Mouse (Mus musculus): Measurements from ENCODE around the gene Akap2. TPM values are rescaled to one million over a fixed set of nuclear protein-coding genes. Genes with fewer than 3 reads are reported as not detected.

Gene Akap2
- polyA plus RNA-seq, 1 experiment from 2014 or later, result 5.6 TPM

GRCm38 (mm10) chr4:57834141-57834540 lies 116.7 kb downstream of the Akap2 start:
- Histone ChIP-seq H3K27me3 (replicated peaks; ENCODE audit: control insufficient read depth, insufficient read depth, low read length) (no peaks in the 10 kb centered on the region), H3K36me3 (ENCODE audit: control insufficient read depth, insufficient read depth, low read length) (no peaks in the 10 kb centered on the region), H3K4me2 (no peak overlapping the region), H3K9me3 (ENCODE audit: control insufficient read depth, low read length) (no peaks in the 10 kb centered on the region), H3K27ac (ENCODE audit: low read depth, low read length) (no peak overlapping the region), H3K4me3 (ENCODE audit: low read depth, low read length) (no peak overlapping the region), H3K4me1 (replicated peaks; ENCODE audit: control insufficient read depth, insufficient read depth, low read length) (no peaks in the 10 kb centered on the region; the same call in 1 of the 2 replicates), H3K9ac (ENCODE audit: low read depth, low read length) (no peak overlapping the region)
- DNase-seq (ENCODE audit: low spot score), result no peak
- ATAC-seq (replicated peaks; ENCODE audit: low FRiP score), result no peak
- WGBS, result 61% methylated on average over 4 of the region's 4 CpGs

GRCm38 (mm10) chr4:57837089-57837488 lies 119.6 kb downstream of the Akap2 start:
- Histone ChIP-seq H3K9me3 (ENCODE audit: control insufficient read depth, low read length) (no peaks in the 10 kb centered on the region), H3K27ac (ENCODE audit: low read depth, low read length) (no peak overlapping the region), H3K36me3 (ENCODE audit: control insufficient read depth, insufficient read depth, low read length) (no peaks in the 10 kb centered on the region), H3K4me1 (replicated peaks; ENCODE audit: control insufficient read depth, insufficient read depth, low read length) (no peaks in the 10 kb centered on the region; the same call in 1 of the 2 replicates), H3K27me3 (replicated peaks; ENCODE audit: control insufficient read depth, insufficient read depth, low read length) (no peaks in the 10 kb centered on the region), H3K4me3 (ENCODE audit: low read depth, low read length) (no peak overlapping the region), H3K9ac (ENCODE audit: low read depth, low read length) (no peak overlapping the region), H3K4me2 (no peak overlapping the region)
- WGBS, result 69% methylated on average over 9 of the region's 9 CpGs
- DNase-seq (ENCODE audit: low spot score) (no peak), ATAC-seq (replicated peaks; ENCODE audit: low FRiP score) (no peak)

GRCm38 (mm10) chr4:57839343-57839742 lies 121.9 kb downstream of the Akap2 start:
- H3K4me1 ChIP-seq (replicated peaks; ENCODE audit: control insufficient read depth, insufficient read depth, low read length), result no peaks in the 10 kb centered on the region
- no peak overlapping the region for H3K27ac ChIP-seq (ENCODE audit: low read depth, low read length)

GRCm38 (mm10) chr4:57841911-57842310 lies 124.5 kb downstream of the Akap2 start:
- no peaks in the 10 kb centered on the region for H3K27me3 ChIP-seq (replicated peaks; ENCODE audit: control insufficient read depth, insufficient read depth, low read length)
- WGBS, result 51% methylated on average over 1 of the region's 1 CpGs
- H3K36me3 ChIP-seq (ENCODE audit: control insufficient read depth, insufficient read depth, low read length), result no peaks in the 10 kb centered on the region
- no peak for DNase-seq (ENCODE audit: low spot score)
- H3K9ac ChIP-seq (ENCODE audit: low read depth, low read length), result no peak overlapping the region
- H3K27ac ChIP-seq (ENCODE audit: low read depth, low read length), result no peak overlapping the region
- H3K9me3 ChIP-seq (ENCODE audit: control insufficient read depth, low read length), result no peaks in the 10 kb centered on the region
- no peak overlapping the region for H3K4me3 ChIP-seq (ENCODE audit: low read depth, low read length)
- no peak overlapping the region for H3K4me2 ChIP-seq
- H3K4me1 ChIP-seq (replicated peaks; ENCODE audit: control insufficient read depth, insufficient read depth, low read length), result peaks cover 3% of the 10 kb centered on the region
- ATAC-seq (replicated peaks; ENCODE audit: low FRiP score), result no peak

More at GRCm38 (mm10) chr4:57839343-57839742, 121.9 kb downstream of the Akap2 start:
- DNase-seq (ENCODE audit: low spot score), result no peak
- 48% methylated on average over 4 of the region's 4 CpGs for WGBS
- no peak for ATAC-seq (replicated peaks; ENCODE audit: low FRiP score)
- H3K4me2 ChIP-seq, result no peak overlapping the region
- H3K4me3 ChIP-seq (ENCODE audit: low read depth, low read length), result no peak overlapping the region
- no peak overlapping the region for H3K9ac ChIP-seq (ENCODE audit: low read depth, low read length)
- H3K27me3 ChIP-seq (replicated peaks; ENCODE audit: control insufficient read depth, insufficient read depth, low read length), result no peaks in the 10 kb centered on the region
- no peaks in the 10 kb centered on the region for H3K9me3 ChIP-seq (ENCODE audit: control insufficient read depth, low read length)
- no peaks in the 10 kb centered on the region for H3K36me3 ChIP-seq (ENCODE audit: control insufficient read depth, insufficient read depth, low read length)

- Histone ChIP-seq H3K27ac (ENCODE audit: low read depth, low read length) (no peak overlapping the region), H3K4me3 (ENCODE audit: low read depth, low read length) (no peak overlapping the region), H3K36me3 (ENCODE audit: control insufficient read depth, insufficient read depth, low read length) (no peaks in the 10 kb centered on the region), H3K4me2 (no peak overlapping the region), H3K4me1 (replicated peaks; ENCODE audit: control insufficient read depth, insufficient read depth, low read length) (peaks cover 9% of the 10 kb centered on the region), H3K9me3 (ENCODE audit: control insufficient read depth, low read length) (no peaks in the 10 kb centered on the region), H3K9ac (ENCODE audit: low read depth, low read length) (no peak overlapping the region), H3K27me3 (replicated peaks; ENCODE audit: control insufficient read depth, insufficient read depth, low read length) (no peaks in the 10 kb centered on the region)
- ATAC-seq (replicated peaks; ENCODE audit: low FRiP score) (no peak), DNase-seq (ENCODE audit: low spot score) (no peak)
- WGBS, result 72% methylated on average over 11 of the region's 11 CpGs
These were observed 125.2 kb downstream of the Akap2 start for GRCm38 (mm10) chr4:57842472-57843305.

GRCm38 (mm10) chr4:57845031-57845431 lies 127.6 kb downstream of the Akap2 start:
- Histone ChIP-seq H3K36me3 (ENCODE audit: control insufficient read depth, insufficient read depth, low read length) (no peaks in the 10 kb centered on the region), H3K4me1 (replicated peaks; ENCODE audit: control insufficient read depth, insufficient read depth, low read length) (peaks cover 9% of the 10 kb centered on the region), H3K4me3 (ENCODE audit: low read depth, low read length) (peak overlapping the region; percentile 16), H3K9ac (ENCODE audit: low read depth, low read length) (no peak overlapping the region), H3K4me2 (peak overlapping the region; percentile 36), H3K9me3 (ENCODE audit: control insufficient read depth, low read length) (no peaks in the 10 kb centered on the region), H3K27me3 (replicated peaks; ENCODE audit: control insufficient read depth, insufficient read depth, low read length) (no peaks in the 10 kb centered on the region), H3K27ac (ENCODE audit: low read depth, low read length) (0 out of 2 replicates have a peak overlapping the region, but pooled peaks have one; percentile 1)
- DNase-seq (ENCODE audit: low spot score) (peak; percentile 45), ATAC-seq (replicated peaks; ENCODE audit: low FRiP score) (no peak)
- 17% methylated on average over 10 of the region's 10 CpGs for WGBS

- Histone ChIP-seq H3K9ac (ENCODE audit: low read depth, low read length) (0 out of 2 replicates have a peak overlapping the region, but pooled peaks have one; percentile 15), H3K4me2 (peak overlapping the region; percentile 36), H3K9me3 (ENCODE audit: control insufficient read depth, low read length) (no peaks in the 10 kb centered on the region), H3K27me3 (replicated peaks; ENCODE audit: control insufficient read depth, insufficient read depth, low read length) (no peaks in the 10 kb centered on the region), H3K4me3 (ENCODE audit: low read depth, low read length) (peak overlapping the region; percentile 16), H3K27ac (ENCODE audit: low read depth, low read length) (peak overlapping the region; percentile 1; the same call in 1 of the 2 replicates), H3K4me1 (replicated peaks; ENCODE audit: control insufficient read depth, insufficient read depth, low read length) (peaks cover 9% of the 10 kb centered on the region), H3K36me3 (ENCODE audit: control insufficient read depth, insufficient read depth, low read length) (no peaks in the 10 kb centered on the region)
- 50% methylated on average over 12 of the region's 12 CpGs for WGBS
- no peak for DNase-seq (ENCODE audit: low spot score)
- no peak for ATAC-seq (replicated peaks; ENCODE audit: low FRiP score)
These were observed 128.2 kb downstream of the Akap2 start for GRCm38 (mm10) chr4:57845541-57846210.

- Histone ChIP-seq H3K4me3 (ENCODE audit: low read depth, low read length) (no peak overlapping the region), H3K4me2 (peak overlapping the region; percentile 36), H3K36me3 (ENCODE audit: control insufficient read depth, insufficient read depth, low read length) (no peaks in the 10 kb centered on the region), H3K9ac (ENCODE audit: low read depth, low read length) (no peak overlapping the region), H3K9me3 (ENCODE audit: control insufficient read depth, low read length) (no peaks in the 10 kb centered on the region), H3K4me1 (replicated peaks; ENCODE audit: control insufficient read depth, insufficient read depth, low read length) (peaks cover 9% of the 10 kb centered on the region), H3K27me3 (replicated peaks; ENCODE audit: control insufficient read depth, insufficient read depth, low read length) (no peaks in the 10 kb centered on the region), H3K27ac (ENCODE audit: low read depth, low read length) (peak overlapping the region; percentile 50; the same call in 1 of the 2 replicates)
- WGBS, result 44% methylated on average over 12 of the region's 12 CpGs
- ATAC-seq (replicated peaks; ENCODE audit: low FRiP score) (no peak), DNase-seq (ENCODE audit: low spot score) (no peak)
These were observed 129.0 kb downstream of the Akap2 start for GRCm38 (mm10) chr4:57846381-57846990.

Data from liver, embryonic 11.5 days (tissue).